Mouse (Mus musculus): ENCODE data around the gene Tomm70a.

- no peak for TF ChIP-seq CTCF (IDR thresholded peaks at IDR 0.05; ENCODE audit: control insufficient read depth, insufficient read depth, low read length)
- no peak for TF ChIP-seq POLR2A (IDR thresholded peaks at IDR 0.05; ENCODE audit: borderline replicate concordance, control insufficient read depth, low read depth, low read length)
These were observed 46.7 kb downstream of the Tomm70a start for GRCm38 (mm10) chr16:57168236-57168635.
